Mouse (Mus musculus) cortical plate, adult 2 months (tissue): ENCODE measurements around the gene Bdkrb1. TPM values are rescaled to one million over a fixed set of nuclear protein-coding genes. Genes with fewer than 3 reads are reported as not detected.

Experiments
- H3K27ac ChIP-seq: fragments of 200-500 bp; 2 replicates; pipeline ENCODE4 v1.5.1; 2012; ENCODE audit warnings: low read length, control low read depth, inconsistent platforms; ENCODE audit not compliant: insufficient read depth
- H3K4me1 ChIP-seq: fragments of 200-500 bp; 2 replicates; pipeline ENCODE4 v1.6.1; 2011; ENCODE audit warnings: low read length; ENCODE audit not compliant: control insufficient read depth, insufficient read depth
- H3K4me3 ChIP-seq: fragments of 200-500 bp; 2 replicates; pipeline ENCODE4 v1.5.1; 2011; ENCODE audit warnings: mild to moderate bottlenecking, low read length, control low read depth; ENCODE audit not compliant: insufficient read depth
- CTCF ChIP-seq: fragments of 200-500 bp; IDR thresholded peaks from 2 replicates; pipeline ENCODE4 v1.5.1; 2011; ENCODE audit warnings: mild to moderate bottlenecking, control low read depth, low read length; ENCODE audit not compliant: insufficient read depth; ENCODE audit errors: extremely low read depth
- POLR2A ChIP-seq: fragments of 200-500 bp; IDR thresholded peaks from 2 replicates; pipeline ENCODE4 v1.6.1; 2011; ENCODE audit warnings: mild to moderate bottlenecking, low read length, control low read depth; ENCODE audit not compliant: insufficient read depth; ENCODE audit errors: extremely low read depth
- polyA plus RNA-seq: library from polyadenylated mRNA; depleted of rRNA; stranded (reverse); fragments of >200 nt; gene quantifications from 2 replicates; pipeline ENCODE4 v1.2.3, GENCODE M21; 2012; rRNA removed

Bdkrb1 gene
- polyA plus RNA-seq, result 0.06 TPM in 1 of 2 replicates, not detected in the other

GRCm38 (mm10) chr12:105602581-105603210 lies at the start of gene Bdkrb1:
Gene Bdkrb1 (plus strand): TSS chr12:105603085.
- H3K27ac ChIP-seq, result no peak within 1 kb of the TSS
- H3K4me1 ChIP-seq, result no peaks in the 10 kb centered on the region
- H3K4me3 ChIP-seq, result no peak within 1 kb of the TSS
- no peak for TF ChIP-seq POLR2A
- no peak for TF ChIP-seq CTCF

- H3K27ac ChIP-seq, result no peak overlapping the region
- TF ChIP-seq POLR2A (no peak), CTCF (no peak)
- H3K4me1 ChIP-seq, result no peaks in the 10 kb centered on the region
- no peak overlapping the region for H3K4me3 ChIP-seq
These were observed 48.6 kb upstream of the Bdkrb1 start for GRCm38 (mm10) chr12:105554151-105554772.

GRCm38 (mm10) chr12:105555172-105555571 lies 47.7 kb upstream of the Bdkrb1 start:
- Histone ChIP-seq H3K4me1 (no peaks in the 10 kb centered on the region), H3K4me3 (no peak overlapping the region), H3K27ac (no peak overlapping the region)
- no peak for TF ChIP-seq POLR2A
- TF ChIP-seq CTCF, result no peak

DNA sequence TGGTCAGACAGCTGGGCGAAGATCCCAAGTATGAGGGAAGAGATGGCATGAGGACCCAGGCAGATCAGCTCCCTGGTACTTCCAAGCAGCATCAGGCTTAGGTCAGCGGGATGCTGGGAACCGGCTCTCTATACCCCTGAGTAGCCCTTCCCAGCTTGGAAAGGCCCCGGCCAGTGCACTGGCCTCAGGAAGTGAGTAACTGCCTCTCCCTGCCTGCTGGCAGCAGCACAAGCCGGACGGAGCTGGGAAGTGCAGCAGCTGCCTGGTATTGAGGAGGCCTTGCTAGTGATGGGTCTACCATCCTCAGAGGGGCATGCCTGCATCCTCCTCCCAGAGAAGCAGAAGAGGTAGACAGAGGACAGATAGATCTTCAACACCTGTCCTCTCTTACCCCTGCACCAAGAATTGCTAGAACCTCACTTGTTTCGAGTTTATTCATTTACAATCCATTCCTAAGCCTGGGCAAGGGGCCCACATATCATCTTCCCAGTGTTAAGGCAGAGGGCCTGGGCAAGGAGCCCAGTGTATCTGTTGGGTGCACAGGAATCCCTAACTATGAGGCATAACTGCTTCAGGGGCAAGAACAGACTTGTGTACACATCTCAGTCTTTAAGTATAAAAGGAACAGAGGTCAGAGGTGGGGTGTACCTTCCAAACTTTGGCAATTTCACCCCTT lies 45.5 kb upstream of the Bdkrb1 start:
- H3K27ac ChIP-seq, result no peak overlapping the region
- no peak for TF ChIP-seq POLR2A
- no peak for TF ChIP-seq CTCF
- peaks cover 7% of the 10 kb centered on the region for H3K4me1 ChIP-seq
- H3K4me3 ChIP-seq, result no peak overlapping the region

- Histone ChIP-seq H3K27ac (no peak overlapping the region), H3K4me3 (no peak overlapping the region), H3K4me1 (peaks cover 7% of the 10 kb centered on the region)
- no peak for TF ChIP-seq POLR2A
- TF ChIP-seq CTCF, result no peak
These were observed 41.8 kb upstream of the Bdkrb1 start for GRCm38 (mm10) chr12:105561007-105561534.

DNA sequence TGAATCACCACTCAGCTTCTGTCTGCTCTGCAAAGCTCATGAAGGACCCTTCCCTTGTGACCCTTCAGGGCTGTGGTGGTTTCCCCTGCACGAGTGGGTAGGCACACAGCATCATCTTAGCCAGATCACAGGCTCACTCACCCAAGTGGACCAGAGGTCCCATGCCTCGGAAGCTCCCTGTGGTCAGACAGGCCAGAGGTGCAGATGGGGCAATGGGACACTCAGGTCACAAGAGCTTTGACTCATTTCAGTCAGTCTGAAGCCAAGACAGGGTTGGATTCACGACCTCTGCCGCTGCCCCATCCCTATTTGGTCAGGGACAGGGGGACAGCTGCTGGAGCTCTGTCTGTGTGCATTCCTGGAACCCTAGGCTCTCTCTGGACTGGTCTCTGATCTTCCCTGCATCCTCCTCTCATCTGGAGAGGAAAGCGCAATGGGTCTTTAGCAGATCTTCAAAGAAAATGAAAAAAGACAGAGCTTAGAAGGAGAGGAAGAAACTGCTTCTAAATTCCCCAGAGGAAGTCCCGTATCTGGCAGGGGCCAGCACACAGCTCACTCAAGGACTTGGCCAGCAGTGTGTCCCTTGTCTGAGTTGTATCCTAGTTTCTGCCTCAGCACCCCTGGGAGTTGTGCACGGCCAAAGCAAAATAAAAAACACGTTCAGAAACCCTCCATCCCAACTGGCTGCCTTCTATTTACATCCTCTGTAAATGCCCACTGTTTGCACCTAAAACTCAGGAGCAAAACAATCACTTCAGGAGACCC lies 40.6 kb upstream of the Bdkrb1 start:
- peaks cover 7% of the 10 kb centered on the region for H3K4me1 ChIP-seq
- no peak overlapping the region for H3K4me3 ChIP-seq
- H3K27ac ChIP-seq, result no peak overlapping the region
- TF ChIP-seq POLR2A (no peak), CTCF (no peak)

GRCm38 (mm10) chr12:105562936-105563680 lies 39.8 kb upstream of the Bdkrb1 start, which contains the start of gene Bdkrb2:
Gene Bdkrb2 (plus strand): TSS chr12:105563226.
- H3K4me1 ChIP-seq, result peaks cover 7% of the 10 kb centered on the region
- TF ChIP-seq CTCF, result no peak
- TF ChIP-seq POLR2A, result no peak
- no peak within 1 kb of the TSS for H3K4me3 ChIP-seq
- no peak within 1 kb of the TSS for H3K27ac ChIP-seq

GRCm38 (mm10) chr12:105563726-105564275 lies 39.1 kb upstream of the Bdkrb1 start:
- TF ChIP-seq CTCF (no peak), POLR2A (no peak)
- Histone ChIP-seq H3K4me1 (peaks cover 7% of the 10 kb centered on the region), H3K4me3 (no peak overlapping the region), H3K27ac (no peak overlapping the region)
